Mouse (Mus musculus) yolk sac, embryonic 10.5 days (tissue): ENCODE data around the gene Zscan4e.
"Not testable (repeated sequence)": the region's sequence is repeated elsewhere in the genome, so short reads cannot be mapped to it uniquely, and the experiment has no call there.

Experiments used
- DNase-seq: peaks from one replicate; pipeline ENCODE4 v3.0.0-alpha.2; 2017; ENCODE audit warnings: low spot score

Gene Zscan4e

DNA sequence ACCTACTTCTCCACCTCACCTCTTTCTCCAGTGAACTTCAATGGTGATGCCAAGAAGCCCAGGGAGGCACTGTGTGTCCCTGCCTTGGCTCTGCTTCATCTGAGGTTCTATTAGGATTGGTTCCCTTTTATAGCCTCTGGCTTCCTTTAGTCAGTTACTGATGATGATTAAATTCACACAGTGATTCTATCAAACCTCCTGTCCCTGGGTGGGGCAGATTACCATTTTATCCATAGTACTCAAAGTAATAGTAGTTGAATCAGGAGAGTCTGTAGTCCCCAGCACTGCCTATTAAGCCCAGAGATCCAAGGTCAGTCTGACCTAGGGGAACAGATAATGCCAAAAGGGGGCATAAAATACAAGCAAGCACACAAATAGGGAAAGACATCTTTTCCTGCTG, at the start of gene Zscan4e:
Gene Zscan4e (minus strand): TSS at position 101 of the 400 bp plus-strand sequence.
- not testable (repeated sequence) for DNase-seq
